ENCODE assay signal across 30 mouse cellular contexts in genomic region chr14:75463171-75463570, GRCm38 (mm10). TPM values are rescaled to one million over a fixed set of nuclear protein-coding genes. Genes with fewer than 3 reads are reported as not detected.
DNase-seq lines count a peak whose midpoint lies in the region; ATAC-seq lines count a peak whose summit lies in the region.
"Had no signal": no experiment of that assay in that cellular context is flagged by ENCODE, and none has a peak within 500 bp of the region (broad histone marks: within the 10 kb centered on the region; RNA-seq: fewer than 3 reads in every experiment).

No protein-coding gene starts in this region.

- no peak for ATAC-seq in kidney, embryonic 15.5 days (replicated peaks; ENCODE audit: low FRiP score)
- ATAC-seq: CD4-positive, CD25-positive, alpha-beta regulatory T cell, adult 4 months; forebrain, embryonic 16.5 days; midbrain, embryonic 16.5 days had no signal

- H3K4me2 ChIP-seq in kidney, embryonic 15.5 days = no peak overlapping the region
- H3K4me2 ChIP-seq: heart, embryonic 12.5 days; hindbrain, embryonic 13.5 days; limb, embryonic 12.5 days; liver, embryonic 15.5 days; midbrain, embryonic 11.5 days had no signal

- peaks cover 15% of the 10 kb centered on the region; the same call in 1 of the 2 replicates for H3K4me1 ChIP-seq in heart, embryonic 10.5 days
- peaks cover 9% of the 10 kb centered on the region; the same call in 1 of the 2 replicates for H3K4me1 ChIP-seq in kidney, embryonic 15.5 days
- H3K4me1 ChIP-seq: liver, embryonic 15.5 days had no signal

- H3K9me3 ChIP-seq in heart, embryonic 10.5 days = no peaks in the 10 kb centered on the region
- H3K9me3 ChIP-seq in kidney, embryonic 15.5 days (replicated peaks) = no peaks in the 10 kb centered on the region
- H3K9me3 ChIP-seq: limb, embryonic 12.5 days; liver, embryonic 15.5 days had no signal

- DNase-seq in cerebellum, adult 11-12 months = peak; percentile 26
- no peak for DNase-seq in cerebellum, adult 11 months
- peak; percentile 31 for DNase-seq in heart, embryonic 10.5 days (ENCODE audit: low spot score)
- DNase-seq in heart, adult 18-20 months = no peak
- peak; percentile 80 for DNase-seq in MN1 (ENCODE audit: low spot score)
- peak; percentile 40 for DNase-seq in cerebellum, adult 9-10 months
- DNase-seq in testis, postnatal 14 days (ENCODE audit: low spot score) = no peak
- DNase-seq: adrenal gland, adult 2 months; heart, postnatal 4 days; kidney, adult 18-20 months; kidney, postnatal 36 days; lung, postnatal 36 days; spleen, adult 18-20 months; thymus, adult 2 months; thymus, postnatal 36 days had no signal

- peaks cover 13% of the 10 kb centered on the region; the same call in 1 of the 2 replicates for H3K27me3 ChIP-seq in heart, embryonic 10.5 days (ENCODE audit: insufficient read depth, poor library complexity, severe bottlenecking)
- H3K27me3 ChIP-seq in kidney, embryonic 15.5 days = 0 out of 2 replicates have a peak, but pooled peaks cover under 1% of the 10 kb centered on the region
- H3K27me3 ChIP-seq: hindbrain, embryonic 13.5 days; liver, embryonic 15.5 days had no signal

- 82% methylated on average over 4 of the region's 4 CpGs for WGBS in heart, embryonic 10.5 days
- 82% methylated on average over 4 of the region's 4 CpGs for WGBS in kidney, embryonic 15.5 days

- no peaks in the 10 kb centered on the region for H3K36me3 ChIP-seq in heart, embryonic 10.5 days
- no peaks in the 10 kb centered on the region for H3K36me3 ChIP-seq in kidney, embryonic 15.5 days
- H3K36me3 ChIP-seq: heart, embryonic 12.5 days; hindbrain, embryonic 13.5 days; limb, embryonic 12.5 days; liver, embryonic 15.5 days had no signal

- H3K27ac ChIP-seq in heart, embryonic 10.5 days = no peak overlapping the region
- H3K27ac ChIP-seq in kidney, embryonic 15.5 days = no peak overlapping the region
- H3K27ac ChIP-seq: hindbrain, embryonic 13.5 days; layer of hippocampus, adult 2 months; limb, embryonic 12.5 days; liver, embryonic 15.5 days had no signal

- no peak overlapping the region for H3K4me3 ChIP-seq in heart, embryonic 10.5 days
- H3K4me3 ChIP-seq in kidney, embryonic 15.5 days (replicated peaks) = no peak overlapping the region
- H3K4me3 ChIP-seq: heart, embryonic 12.5 days; hindbrain, embryonic 13.5 days; layer of hippocampus, adult 2 months; limb, embryonic 12.5 days; liver, embryonic 15.5 days had no signal

- no peak overlapping the region for H3K9ac ChIP-seq in kidney, embryonic 15.5 days
- H3K9ac ChIP-seq: heart, embryonic 12.5 days; hindbrain, embryonic 13.5 days; limb, embryonic 12.5 days; liver, embryonic 15.5 days had no signal

RNA-seq across cellular contexts. Expression of gene Siah3, which starts 7.4 kb away (rescaled TPM):
- polyA plus RNA-seq in heart, embryonic 10.5 days (2016; fragmentation: Nextera tagmentation; extraction: Ambion mirVana) = 0.05 TPM in 1 of 2 replicates, not detected in the other
- not detected for total RNA-seq in heart, adult 18-20 months (2021)
- 0.14 and 0.19 TPM in 2 replicates for polyA plus RNA-seq in kidney, embryonic 15.5 days (2015; fragmentation: Nextera tagmentation; extraction: Ambion mirVana)
- total RNA-seq: liver, adult 2 months; megakaryocyte, adult 5-6 weeks; neutrophil, adult 5-6 weeks had no signal
- polyA plus RNA-seq: heart, embryonic 12.5 days; heart, postnatal 0 days; liver, adult 2 months; lung, embryonic 16.5 days had no signal

Comparison
In these comparisons a context has a peak if more than half of its experiments do, and no peak if none do; other contexts are left out.
1. DNase-seq: peak in cerebellum, adult 11-12 months (single experiment), heart, embryonic 10.5 days (single experiment), MN1 (single experiment) and cerebellum, adult 9-10 months (single experiment); none in cerebellum, adult 11 months (single experiment), heart, adult 18-20 months (0 of 2) and testis, postnatal 14 days (single experiment).